Mouse (Mus musculus): Measurements from ENCODE around the gene Ttll3.

DNA sequence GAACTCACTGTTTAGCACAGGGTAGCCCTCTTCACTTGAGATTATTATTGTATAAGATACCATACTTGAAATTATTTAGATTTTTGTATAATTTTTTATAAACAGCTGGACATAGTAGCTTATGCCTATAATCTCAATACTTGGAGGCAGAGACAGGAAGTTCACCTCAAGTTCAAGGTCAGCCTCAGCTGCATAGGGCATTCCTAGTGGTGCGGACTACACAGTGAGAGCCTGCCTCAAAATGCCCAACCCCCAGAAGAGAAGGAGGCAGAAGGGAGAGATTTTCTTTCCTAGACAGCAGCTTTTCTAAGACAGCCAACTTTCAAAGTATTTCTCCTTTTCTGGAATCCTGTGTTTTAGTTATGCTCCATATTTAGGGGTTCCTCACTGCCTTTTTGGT, 37.9 kb upstream of the Ttll3 start:
- TF ChIP-seq CTCF (IDR thresholded peaks at IDR 0.05; ENCODE audit: extremely low read depth, insufficient read depth, insufficient read length, insufficient replicate concordance): no peak
- TF ChIP-seq POLR2A (IDR thresholded peaks at IDR 0.05; ENCODE audit: low read depth, low read length): no peak
